Mouse (Mus musculus): ENCODE data around the gene Fhl3. TPM values are rescaled to one million over a fixed set of nuclear protein-coding genes. Genes with fewer than 3 reads are reported as not detected.

Gene Fhl3
- total RNA-seq, 1 experiment, result 13.7 TPM

GRCm38 (mm10) chr4:124741376-124742343 lies 41.2 kb downstream of the Fhl3 start, which contains the start of gene Inpp5b:
Inpp5b (plus strand) TSS chr4:124741850.
- DNase-seq (ENCODE audit: low read depth, low spot score), result peak; percentile 30
- H3K27ac ChIP-seq (ENCODE audit: insufficient read depth, low read depth, low read length, poor library complexity, severe bottlenecking), result no peak within 1 kb of the TSS
- peaks cover 2 to 10% of the 10 kb centered on the region in 2 experiments; a peak in 1 of 4 replicates for H3K4me1 ChIP-seq (ENCODE audit: control insufficient read depth in 2 of 2, insufficient read depth in 2 of 2, low read length in 2 of 2, poor library complexity in 1 of 2)
- TF ChIP-seq ZC3H11A (IDR thresholded peaks at IDR 0.05; ENCODE audit: borderline replicate concordance, low read depth, low read length) (0 out of 2 replicates have a peak, but pooled peaks have one; percentile 7), MAFK (IDR thresholded peaks at IDR 0.05; ENCODE audit: insufficient read depth, low read depth, low read length) (no peak), HCFC1 (IDR thresholded peaks at IDR 0.05; ENCODE audit: borderline replicate concordance, insufficient read depth, low read length) (peak; percentile 95)
- in situ Hi-C loops (cut with MboI; ENCODE audit: low sequenced_read_pairs in 2 of 2, unreplicated experiment in 2 of 2), result no loop called here
- H3K9ac ChIP-seq (ENCODE audit: insufficient read depth, low read depth, low read length, poor library complexity, severe bottlenecking), result peak within 1 kb of the TSS; percentile 6
- H3K9me3 ChIP-seq (ENCODE audit: control insufficient read depth, insufficient read depth, low read depth, low read length), result no peaks in the 10 kb centered on the region
- H3K36me3 ChIP-seq (ENCODE audit: control insufficient read depth, insufficient read depth, low read length, poor library complexity, severe bottlenecking), result no peaks in the 10 kb centered on the region
- H3K4me3 ChIP-seq (ENCODE audit: insufficient read depth in 1 of 2, low read depth in 1 of 2, low read length in 2 of 2, poor library complexity in 1 of 2, severe bottlenecking in 1 of 2), result peak within 1 kb of the TSS; percentile 39 to 80

- H3K4me1 ChIP-seq (ENCODE audit: control insufficient read depth in 2 of 2, insufficient read depth in 2 of 2, low read length in 2 of 2, poor library complexity in 1 of 2), result peaks cover 2 to 7% of the 10 kb centered on the region in 2 experiments; a peak in 1 of 4 replicates
- H3K9me3 ChIP-seq (ENCODE audit: control insufficient read depth, insufficient read depth, low read depth, low read length), result no peaks in the 10 kb centered on the region
- H3K9ac ChIP-seq (ENCODE audit: insufficient read depth, low read depth, low read length, poor library complexity, severe bottlenecking), result no peak overlapping the region
- in situ Hi-C loops (cut with MboI; ENCODE audit: low sequenced_read_pairs in 2 of 2, unreplicated experiment in 2 of 2), result no loop called here
- TF ChIP-seq ZNF384 (IDR thresholded peaks at IDR 0.05; ENCODE audit: low read depth, low read length) (no peak), MAFK (IDR thresholded peaks at IDR 0.05; ENCODE audit: insufficient read depth, low read depth, low read length) (no peak), ZC3H11A (IDR thresholded peaks at IDR 0.05; ENCODE audit: borderline replicate concordance, low read depth, low read length) (no peak), CHD2 (IDR thresholded peaks at IDR 0.05; ENCODE audit: low read depth, low read length) (no peak), HCFC1 (IDR thresholded peaks at IDR 0.05; ENCODE audit: borderline replicate concordance, insufficient read depth, low read length) (no peak)
- DNase-seq (ENCODE audit: low read depth, low spot score), result no peak
- H3K36me3 ChIP-seq (ENCODE audit: control insufficient read depth, insufficient read depth, low read length, poor library complexity, severe bottlenecking), result no peaks in the 10 kb centered on the region
- no peak overlapping the region for H3K27ac ChIP-seq (ENCODE audit: insufficient read depth, low read depth, low read length, poor library complexity, severe bottlenecking)
- H3K4me3 ChIP-seq (ENCODE audit: insufficient read depth in 1 of 2, low read depth in 1 of 2, low read length in 2 of 2, poor library complexity in 1 of 2, severe bottlenecking in 1 of 2), result no peak overlapping the region
Measured at GRCm38 (mm10) chr4:124742839-124743238, 42.3 kb downstream of the Fhl3 start.

- 0 out of 4 replicates have a peak, but pooled peaks cover 2 to 3% of the 10 kb centered on the region in 2 experiments for H3K4me1 ChIP-seq (ENCODE audit: control insufficient read depth in 2 of 2, insufficient read depth in 2 of 2, low read length in 2 of 2, poor library complexity in 1 of 2)
- no peaks in the 10 kb centered on the region for H3K9me3 ChIP-seq (ENCODE audit: control insufficient read depth, insufficient read depth, low read depth, low read length)
- no peak overlapping the region for H3K4me3 ChIP-seq (ENCODE audit: insufficient read depth in 1 of 2, low read depth in 1 of 2, low read length in 2 of 2, poor library complexity in 1 of 2, severe bottlenecking in 1 of 2)
- DNase-seq (ENCODE audit: low read depth, low spot score), result no peak
- no peak overlapping the region for H3K27ac ChIP-seq (ENCODE audit: insufficient read depth, low read depth, low read length, poor library complexity, severe bottlenecking)
- no peak overlapping the region for H3K9ac ChIP-seq (ENCODE audit: insufficient read depth, low read depth, low read length, poor library complexity, severe bottlenecking)
- in situ Hi-C loops (cut with MboI; ENCODE audit: low sequenced_read_pairs in 2 of 2, unreplicated experiment in 2 of 2), result no loop called here
- TF ChIP-seq ZNF384 (IDR thresholded peaks at IDR 0.05; ENCODE audit: low read depth, low read length) (no peak), CHD2 (IDR thresholded peaks at IDR 0.05; ENCODE audit: low read depth, low read length) (no peak), ZC3H11A (IDR thresholded peaks at IDR 0.05; ENCODE audit: borderline replicate concordance, low read depth, low read length) (no peak), HCFC1 (IDR thresholded peaks at IDR 0.05; ENCODE audit: borderline replicate concordance, insufficient read depth, low read length) (no peak), MAFK (IDR thresholded peaks at IDR 0.05; ENCODE audit: insufficient read depth, low read depth, low read length) (no peak)
- H3K36me3 ChIP-seq (ENCODE audit: control insufficient read depth, insufficient read depth, low read length, poor library complexity, severe bottlenecking), result no peaks in the 10 kb centered on the region
Measured at GRCm38 (mm10) chr4:124746577-124746976, 46.1 kb downstream of the Fhl3 start.

- no peak overlapping the region for H3K9ac ChIP-seq (ENCODE audit: insufficient read depth, low read depth, low read length, poor library complexity, severe bottlenecking)
- in situ Hi-C loops (cut with MboI; ENCODE audit: low sequenced_read_pairs in 2 of 2, unreplicated experiment in 2 of 2), result no loop called here
- H3K36me3 ChIP-seq (ENCODE audit: control insufficient read depth, insufficient read depth, low read length, poor library complexity, severe bottlenecking), result no peaks in the 10 kb centered on the region
- H3K4me1 ChIP-seq (ENCODE audit: control insufficient read depth in 2 of 2, insufficient read depth in 2 of 2, low read length in 2 of 2, poor library complexity in 1 of 2), result 0 out of 4 replicates have a peak, but pooled peaks cover 0 to 2% of the 10 kb centered on the region in 2 experiments
- DNase-seq (ENCODE audit: low read depth, low spot score), result no peak
- no peak overlapping the region for H3K4me3 ChIP-seq (ENCODE audit: insufficient read depth in 1 of 2, low read depth in 1 of 2, low read length in 2 of 2, poor library complexity in 1 of 2, severe bottlenecking in 1 of 2)
- TF ChIP-seq CHD2 (IDR thresholded peaks at IDR 0.05; ENCODE audit: low read depth, low read length) (no peak), MAFK (IDR thresholded peaks at IDR 0.05; ENCODE audit: insufficient read depth, low read depth, low read length) (no peak), HCFC1 (IDR thresholded peaks at IDR 0.05; ENCODE audit: borderline replicate concordance, insufficient read depth, low read length) (no peak), ZNF384 (IDR thresholded peaks at IDR 0.05; ENCODE audit: low read depth, low read length) (no peak), ZC3H11A (IDR thresholded peaks at IDR 0.05; ENCODE audit: borderline replicate concordance, low read depth, low read length) (no peak)
- no peaks in the 10 kb centered on the region for H3K9me3 ChIP-seq (ENCODE audit: control insufficient read depth, insufficient read depth, low read depth, low read length)
- no peak overlapping the region for H3K27ac ChIP-seq (ENCODE audit: insufficient read depth, low read depth, low read length, poor library complexity, severe bottlenecking)
Measured at GRCm38 (mm10) chr4:124747851-124748250, 47.4 kb downstream of the Fhl3 start.
